Mouse (Mus musculus): ENCODE measurements around the gene Ccz1.

DNA sequence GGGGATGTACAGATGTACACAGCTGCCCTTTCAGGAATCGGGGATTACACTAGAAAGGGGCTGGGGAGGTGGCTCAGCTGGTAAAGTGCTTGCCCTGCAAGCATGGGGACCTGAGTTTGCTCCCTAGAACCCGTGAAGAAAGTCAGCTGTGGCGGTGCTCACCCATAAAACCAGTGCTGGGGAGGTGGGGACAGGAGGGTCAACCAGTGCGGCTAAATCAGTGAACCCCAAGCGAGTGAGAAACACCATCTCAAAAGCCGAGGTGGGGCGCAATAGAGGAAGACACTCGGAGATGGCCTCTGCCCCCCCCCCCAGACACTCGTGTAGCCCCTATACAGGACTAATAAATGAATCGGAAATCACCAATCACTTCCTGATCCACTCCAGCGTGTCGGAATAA, 48.0 kb downstream of the Ccz1 start:
- TF ChIP-seq CTCF (conservative IDR thresholded peaks at IDR 0.05; ENCODE audit: low read length) (no peak), POU5F1 (IDR thresholded peaks at IDR 0.05; ENCODE audit: borderline replicate concordance, low read length) (no peak), NANOG (IDR thresholded peaks at IDR 0.05; ENCODE audit: borderline replicate concordance, low read length) (no peak)
